Mouse (Mus musculus) G1E (cell line): ENCODE data around the gene Gpr155.

ENCODE experiments used
- CTCF ChIP-seq: IDR thresholded peaks from 2 replicates; pipeline ENCODE4 v1.5.1; 2012; ENCODE audit warnings: low read depth, low read length, inconsistent platforms, mixed read lengths
- POLR2AphosphoS5 ChIP-seq: IDR thresholded peaks from 2 replicates; pipeline ENCODE4 v1.6.1; 2012; ENCODE audit warnings: low read depth, low read length, inconsistent platforms; ENCODE audit not compliant: insufficient replicate concordance

DNA sequence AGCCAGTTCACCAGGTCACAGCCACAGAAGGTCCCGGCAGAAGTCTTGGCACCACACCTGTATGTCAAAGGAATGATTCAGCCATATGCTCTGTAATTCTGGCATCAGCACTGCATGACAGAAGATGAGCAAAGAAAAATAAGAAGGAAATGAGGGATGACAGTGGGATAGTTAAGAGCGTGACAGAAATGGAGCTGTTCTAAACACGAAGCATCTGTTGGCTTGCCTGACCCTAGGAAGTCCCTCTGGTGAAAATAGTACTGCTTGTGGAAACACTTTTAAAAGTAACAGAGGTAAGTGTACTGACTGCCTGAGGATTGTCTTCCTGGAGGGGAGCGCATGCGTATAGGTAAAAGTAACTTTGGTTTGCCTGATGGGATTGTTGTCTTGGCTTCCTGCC, 42.7 kb downstream of the Gpr155 start:
- TF ChIP-seq CTCF (no peak), POLR2AphosphoS5 (no peak)
